Mouse (Mus musculus): ENCODE results near the gene Tmem14c. TPM values are rescaled to one million over a fixed set of nuclear protein-coding genes. Genes with fewer than 3 reads are reported as not detected.

Tmem14c gene
- total and polyA plus RNA-seq, 2 experiments: 149 to 201 TPM

DNA sequence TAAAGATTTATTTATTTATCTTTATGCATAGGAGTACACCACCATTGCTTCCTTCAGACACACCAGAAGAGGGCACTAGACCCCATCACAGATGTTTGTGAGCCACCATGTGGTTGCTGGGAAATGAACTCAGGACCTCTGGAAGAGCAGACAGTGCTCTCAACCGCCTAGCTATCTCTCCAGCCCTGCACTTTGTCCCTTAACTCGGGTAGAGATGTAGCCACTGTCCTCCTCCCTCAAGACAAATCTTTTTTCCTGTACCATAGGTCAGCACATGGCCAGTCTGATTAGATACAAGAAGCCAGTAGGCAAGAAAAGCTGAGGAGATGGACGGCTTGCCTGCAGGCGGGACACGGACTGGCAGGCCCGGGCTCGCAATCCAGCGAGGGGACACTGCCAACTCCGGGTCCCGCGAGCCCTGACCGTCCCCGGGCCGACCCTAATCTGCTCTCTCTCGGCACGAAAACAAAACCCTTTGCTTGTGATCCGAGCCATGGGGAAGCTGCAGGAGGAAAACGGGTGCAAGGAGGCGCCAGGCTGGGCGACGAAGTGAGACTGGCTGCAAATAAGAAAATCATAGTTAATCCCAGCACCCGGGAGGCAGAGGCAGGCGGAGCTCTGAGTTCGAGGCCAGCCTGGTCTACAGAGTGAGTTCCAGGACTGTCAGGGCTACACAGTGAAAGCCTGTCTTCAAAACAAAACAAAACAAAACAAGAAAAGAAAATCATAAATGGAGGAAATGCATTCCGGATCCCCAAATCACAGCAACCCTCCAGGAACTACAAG lies 15.8 kb upstream of the Tmem14c start:
- under 1% methylated on average over 25 of the region's 25 CpGs for WGBS
- H3K27me3 ChIP-seq (ENCODE audit: control insufficient read depth, insufficient read depth, low read length): no peaks in the 10 kb centered on the region
- H3K9ac ChIP-seq (ENCODE audit: low read depth, low read length): peak overlapping the region; percentile 83
- H3K4me1 ChIP-seq (ENCODE audit: control insufficient read depth, insufficient read depth, low read length): peaks cover 13% of the 10 kb centered on the region
- TF ChIP-seq CTCF (IDR thresholded peaks at IDR 0.05; ENCODE audit: low read depth, low read length) (peak; percentile 33), POLR2A (IDR thresholded peaks at IDR 0.05; ENCODE audit: extremely low read depth, insufficient read depth, low read length) (no peak)
- DNase-seq (ENCODE audit: extremely low read depth, low read depth, low spot score): peak; percentile 76
- H3K36me3 ChIP-seq (ENCODE audit: control insufficient read depth, insufficient read depth, low read length): no peaks in the 10 kb centered on the region
- H3K4me3 ChIP-seq (ENCODE audit: insufficient read depth, low read depth, low read length): peak overlapping the region; percentile 89
- peaks cover 15% of the 10 kb centered on the region; the same call in 1 of the 2 replicates for H3K79me2 ChIP-seq (ENCODE audit: control insufficient read depth, insufficient read depth, low read length)
- peak overlapping the region; percentile 99 for H3K27ac ChIP-seq (replicated peaks; ENCODE audit: insufficient read depth, low read depth, low read length)

DNA sequence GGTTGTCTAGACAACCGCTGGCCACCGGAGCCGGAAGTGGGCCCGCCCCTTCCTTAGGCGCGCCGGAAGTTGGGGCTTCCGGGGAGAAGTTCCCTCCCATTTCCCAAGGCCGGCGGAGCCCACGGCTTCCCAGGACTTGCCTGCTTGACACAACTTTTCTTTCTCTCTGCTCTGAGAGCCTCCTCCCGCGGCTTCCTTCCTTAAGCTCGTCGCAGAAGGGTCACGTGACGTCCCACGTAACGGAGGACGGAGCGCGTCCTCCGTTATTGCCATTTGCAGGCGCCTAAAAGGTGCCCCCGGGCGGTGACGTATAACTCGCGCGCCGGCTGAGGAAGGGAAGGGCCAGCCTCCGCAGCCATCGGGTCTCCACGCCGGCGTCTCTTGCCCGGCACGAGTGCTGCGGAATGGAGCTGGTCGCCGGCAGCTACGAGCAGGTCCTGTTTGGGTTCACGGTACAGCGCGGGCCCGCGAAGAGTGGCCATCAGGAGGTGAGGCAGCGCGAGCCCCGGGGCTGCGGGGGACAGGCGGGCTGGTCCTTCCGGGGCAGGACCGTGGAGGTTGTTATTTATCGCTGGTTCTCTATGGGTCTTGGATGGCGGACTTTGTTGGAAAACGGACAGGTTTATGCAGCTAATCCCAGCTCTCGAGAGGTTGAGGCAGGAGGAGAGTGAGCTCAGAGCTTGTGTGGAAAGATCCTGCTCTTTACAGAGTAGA lies 15.0 kb upstream of the Tmem14c start, which contains the start of gene Pak1ip1:
Gene Pak1ip1, plus strand, starts transcription at position 98 of the 714 bp plus-strand sequence.
- WGBS: under 1% methylated on average over 58 of the region's 58 CpGs
- no peak for TF ChIP-seq CTCF (IDR thresholded peaks at IDR 0.05; ENCODE audit: low read depth, low read length)
- TF ChIP-seq POLR2A (IDR thresholded peaks at IDR 0.05; ENCODE audit: extremely low read depth, insufficient read depth, low read length): no peak
- H3K4me1 ChIP-seq (ENCODE audit: control insufficient read depth, insufficient read depth, low read length): peaks cover 17% of the 10 kb centered on the region
- peak within 1 kb of the TSS; percentile 89 for H3K4me3 ChIP-seq (ENCODE audit: insufficient read depth, low read depth, low read length)
- peak within 1 kb of the TSS; percentile 93 for H3K9ac ChIP-seq (ENCODE audit: low read depth, low read length)
- peak within 1 kb of the TSS; percentile 99 for H3K27ac ChIP-seq (replicated peaks; ENCODE audit: insufficient read depth, low read depth, low read length)
- H3K27me3 ChIP-seq (ENCODE audit: control insufficient read depth, insufficient read depth, low read length): no peaks in the 10 kb centered on the region
- DNase-seq (ENCODE audit: extremely low read depth, low read depth, low spot score): peak; percentile 81
- H3K36me3 ChIP-seq (ENCODE audit: control insufficient read depth, insufficient read depth, low read length): no peaks in the 10 kb centered on the region
- peaks cover 15% of the 10 kb centered on the region; the same call in 1 of the 2 replicates for H3K79me2 ChIP-seq (ENCODE audit: control insufficient read depth, insufficient read depth, low read length)

DNA sequence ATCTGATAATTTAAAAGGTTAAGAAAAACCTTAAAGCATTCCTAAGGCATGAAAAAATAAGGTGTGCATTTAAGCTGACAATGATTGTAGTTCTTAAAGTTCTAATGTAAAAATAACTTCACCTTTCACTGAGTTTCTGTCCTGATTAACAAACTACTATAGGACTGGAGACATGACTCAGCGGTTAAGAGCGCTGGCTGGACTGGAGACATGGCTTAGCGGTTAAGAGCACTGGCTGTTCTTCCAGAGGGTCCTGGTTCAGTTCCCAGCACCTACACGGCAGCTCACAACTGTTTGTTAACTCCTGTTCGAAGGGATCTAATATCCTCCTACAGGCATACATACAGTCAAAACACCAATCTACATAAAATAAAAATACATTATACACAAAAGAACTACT lies 14.1 kb upstream of the Tmem14c start:
- peak overlapping the region; percentile 89; the same call in 1 of the 2 replicates for H3K4me3 ChIP-seq (ENCODE audit: insufficient read depth, low read depth, low read length)
- 75% methylated on average over 5 of the region's 5 CpGs for whole genome bisulfite sequencing
- TF ChIP-seq POLR2A (IDR thresholded peaks at IDR 0.05; ENCODE audit: extremely low read depth, insufficient read depth, low read length) (no peak), CTCF (IDR thresholded peaks at IDR 0.05; ENCODE audit: low read depth, low read length) (no peak)
- no peak overlapping the region for H3K27ac ChIP-seq (replicated peaks; ENCODE audit: insufficient read depth, low read depth, low read length)
- 0 out of 2 replicates have a peak, but pooled peaks cover under 1% of the 10 kb centered on the region for H3K36me3 ChIP-seq (ENCODE audit: control insufficient read depth, insufficient read depth, low read length)
- no peak for DNase-seq (ENCODE audit: extremely low read depth, low read depth, low spot score)
- H3K9ac ChIP-seq (ENCODE audit: low read depth, low read length): no peak overlapping the region
- H3K79me2 ChIP-seq (ENCODE audit: control insufficient read depth, insufficient read depth, low read length): peaks cover 20% of the 10 kb centered on the region; the same call in 1 of the 2 replicates
- H3K4me1 ChIP-seq (ENCODE audit: control insufficient read depth, insufficient read depth, low read length): peaks cover 22% of the 10 kb centered on the region
- H3K27me3 ChIP-seq (ENCODE audit: control insufficient read depth, insufficient read depth, low read length): no peaks in the 10 kb centered on the region

DNA sequence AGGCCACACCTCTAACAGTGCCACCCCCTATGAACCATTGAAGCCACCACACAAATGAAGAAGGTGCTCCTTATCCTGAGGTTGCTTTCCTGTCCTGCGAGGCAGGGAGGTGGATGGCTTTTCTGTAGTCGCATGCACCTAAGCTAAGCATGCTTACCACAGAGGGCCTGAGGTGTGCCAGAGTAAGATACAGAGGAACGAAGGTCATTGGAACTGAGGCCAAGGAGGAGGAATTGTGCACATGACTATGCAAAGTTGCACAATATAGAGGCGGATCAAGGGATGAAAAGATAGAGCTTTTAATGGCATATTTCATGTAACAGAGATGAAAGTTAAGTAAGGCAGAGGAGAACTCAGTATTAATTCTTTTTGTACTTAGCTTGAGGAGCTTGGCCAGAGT lies 9.8 kb upstream of the Tmem14c start:
- Histone ChIP-seq H3K4me3 (ENCODE audit: insufficient read depth, low read depth, low read length) (no peak overlapping the region), H3K27me3 (ENCODE audit: control insufficient read depth, insufficient read depth, low read length) (no peaks in the 10 kb centered on the region), H3K27ac (replicated peaks; ENCODE audit: insufficient read depth, low read depth, low read length) (peak overlapping the region; percentile 74), H3K36me3 (ENCODE audit: control insufficient read depth, insufficient read depth, low read length) (peaks cover 30% of the 10 kb centered on the region), H3K9ac (ENCODE audit: low read depth, low read length) (no peak overlapping the region), H3K79me2 (ENCODE audit: control insufficient read depth, insufficient read depth, low read length) (peaks cover 19% of the 10 kb centered on the region; the same call in 1 of the 2 replicates), H3K4me1 (ENCODE audit: control insufficient read depth, insufficient read depth, low read length) (peaks cover 32% of the 10 kb centered on the region)
- TF ChIP-seq POLR2A (IDR thresholded peaks at IDR 0.05; ENCODE audit: extremely low read depth, insufficient read depth, low read length) (no peak), CTCF (IDR thresholded peaks at IDR 0.05; ENCODE audit: low read depth, low read length) (no peak)
- peak; percentile 96 for DNase-seq (ENCODE audit: extremely low read depth, low read depth, low spot score)
- 27% methylated on average over 4 of the region's 4 CpGs for WGBS

DNA sequence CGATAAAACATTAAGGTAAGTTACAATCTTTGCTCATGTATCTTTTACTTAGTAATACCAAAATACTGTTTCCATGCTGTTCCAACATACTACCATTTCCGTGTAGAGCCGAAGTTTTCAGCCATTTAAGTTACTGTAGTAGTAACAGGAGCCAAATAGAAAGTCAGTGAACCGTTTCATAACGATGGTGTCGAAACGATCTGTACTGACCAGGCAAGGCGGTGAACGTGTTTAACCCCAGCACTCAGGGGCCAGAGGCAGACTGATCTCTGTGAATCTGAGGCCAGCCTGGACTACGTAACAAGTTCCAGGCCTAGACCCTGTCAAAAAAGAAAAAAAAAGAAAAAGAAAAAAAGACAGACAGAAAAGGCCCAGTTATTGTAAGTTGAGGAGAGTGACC lies 7.8 kb upstream of the Tmem14c start:
- H3K79me2 ChIP-seq (ENCODE audit: control insufficient read depth, insufficient read depth, low read length): peaks cover 8% of the 10 kb centered on the region; the same call in 1 of the 2 replicates
- H3K27ac ChIP-seq (replicated peaks; ENCODE audit: insufficient read depth, low read depth, low read length): peak overlapping the region; percentile 55
- TF ChIP-seq POLR2A (IDR thresholded peaks at IDR 0.05; ENCODE audit: extremely low read depth, insufficient read depth, low read length): no peak
- TF ChIP-seq CTCF (IDR thresholded peaks at IDR 0.05; ENCODE audit: low read depth, low read length): no peak
- H3K9ac ChIP-seq (ENCODE audit: low read depth, low read length): no peak overlapping the region
- H3K4me1 ChIP-seq (ENCODE audit: control insufficient read depth, insufficient read depth, low read length): peaks cover 27% of the 10 kb centered on the region
- no peak overlapping the region for H3K4me3 ChIP-seq (ENCODE audit: insufficient read depth, low read depth, low read length)
- WGBS: 39% methylated on average over 10 of the region's 10 CpGs
- DNase-seq (ENCODE audit: extremely low read depth, low read depth, low spot score): peak; percentile 97
- H3K27me3 ChIP-seq (ENCODE audit: control insufficient read depth, insufficient read depth, low read length): no peaks in the 10 kb centered on the region
- H3K36me3 ChIP-seq (ENCODE audit: control insufficient read depth, insufficient read depth, low read length): peaks cover 46% of the 10 kb centered on the region
